Mouse (Mus musculus): Measurements from ENCODE around the gene Spin1. TPM values are rescaled to one million over a fixed set of nuclear protein-coding genes. Genes with fewer than 3 reads are reported as not detected.

The Spin1 gene
- total and polyA plus RNA-seq, 3 experiments, result 16.6 to 47.3 (median 23.7) TPM

DNA sequence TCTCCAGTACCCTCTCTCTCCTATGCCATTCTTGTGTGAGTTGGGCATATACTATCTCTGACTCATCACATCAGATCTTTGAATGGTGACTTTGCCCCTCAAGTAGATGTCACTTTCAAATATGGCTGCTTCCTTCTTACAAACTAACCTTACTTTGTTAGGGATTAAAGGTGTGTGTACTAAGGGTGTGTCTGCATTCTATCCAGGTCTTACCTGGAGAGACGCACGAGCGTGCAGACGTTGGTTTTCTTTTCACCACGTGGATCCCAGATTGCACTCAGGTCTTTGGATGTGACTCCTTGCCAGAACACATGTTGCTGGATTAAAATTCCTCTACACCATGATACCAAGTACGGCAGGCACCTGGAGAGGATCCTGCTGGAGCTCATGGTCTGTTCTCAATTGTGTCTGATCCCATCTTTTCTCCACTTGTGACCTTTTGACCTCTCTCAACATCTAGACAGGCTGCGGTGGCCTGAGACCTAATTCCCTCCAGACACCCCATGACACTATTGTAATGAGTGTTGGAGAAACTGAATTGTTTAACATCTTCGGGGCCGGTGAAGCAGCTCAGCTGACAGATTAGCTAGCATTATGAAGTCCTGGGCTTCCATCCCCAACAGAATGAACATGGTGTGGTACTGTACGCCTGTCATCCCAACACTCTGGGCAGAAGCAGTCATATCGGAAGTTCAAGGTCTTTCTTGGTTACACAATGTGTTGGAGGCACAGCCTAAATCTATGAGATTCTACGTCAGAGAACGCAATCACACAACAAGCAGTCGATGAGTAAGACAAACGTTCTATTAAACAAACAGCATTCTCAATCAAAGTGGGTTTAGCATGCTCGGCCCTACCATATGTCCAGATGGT is 6.1 kb upstream of the Spin1 start:
- Histone ChIP-seq H3K27ac (ENCODE audit: control insufficient read depth, low read depth, low read length) (no peak overlapping the region), H3K79me2 (ENCODE audit: control insufficient read depth, insufficient read depth, low read length, poor library complexity) (no peaks in the 10 kb centered on the region), H3K9ac (ENCODE audit: control insufficient read depth, low read depth, low read length, poor library complexity, severe bottlenecking) (no peak overlapping the region), H3K27me3 (ENCODE audit: control insufficient read depth in 1 of 2, insufficient read depth in 2 of 2, low read length in 2 of 2) (no peaks in the 10 kb centered on the region), H3K36me3 (ENCODE audit: control insufficient read depth in 1 of 2, insufficient read depth in 2 of 2, low read length in 2 of 2) (peaks cover 0 to 28% of the 10 kb centered on the region in 2 experiments; a peak in 2 of 4 replicates), H3K9me3 (replicated peaks; ENCODE audit: insufficient read depth, low read length) (no peaks in the 10 kb centered on the region), H3K4me3 (ENCODE audit: control insufficient read depth in 1 of 2, insufficient read depth in 1 of 2, low read depth in 2 of 2, low read length in 2 of 2) (no peak overlapping the region), H3K4me1 (ENCODE audit: control insufficient read depth in 1 of 2, insufficient read depth in 2 of 2, low read length in 2 of 2) (peaks cover 11 to 34% of the 10 kb centered on the region in 2 experiments)
- TF ChIP-seq SMC3 (IDR thresholded peaks at IDR 0.05; ENCODE audit: low read depth, low read length), result no peak
- no peak for TF ChIP-seq HCFC1 (IDR thresholded peaks at IDR 0.05; ENCODE audit: low read depth, low read length)
- TF ChIP-seq CHD2 (IDR thresholded peaks at IDR 0.05; ENCODE audit: low read length), result no peak
- TF ChIP-seq USF1 (IDR thresholded peaks at IDR 0.05; ENCODE audit: low read depth, low read length), result no peak
- no peak for TF ChIP-seq ETS1 (IDR thresholded peaks at IDR 0.05; ENCODE audit: low read depth, low read length)
- no peak for TF ChIP-seq MYB (IDR thresholded peaks at IDR 0.05; ENCODE audit: low read depth, low read length)
- TF ChIP-seq BHLHE40 (IDR thresholded peaks at IDR 0.05; ENCODE audit: borderline replicate concordance, low read depth, low read length), result no peak
- TF ChIP-seq MXI1 (IDR thresholded peaks at IDR 0.05; ENCODE audit: low read depth, low read length), result no peak
- TF ChIP-seq ZKSCAN1 (IDR thresholded peaks at IDR 0.05; ENCODE audit: low read depth, low read length), result no peak
- no peak for TF ChIP-seq CTCF (IDR thresholded peaks at IDR 0.05 in 2 of 3, conservative IDR thresholded peaks at IDR 0.05 in 1 of 3; ENCODE audit: control insufficient read depth in 1 of 3, insufficient read depth in 1 of 3, low read depth in 2 of 3, low read length in 3 of 3, poor library complexity in 1 of 3, severe bottlenecking in 1 of 3)
- TF ChIP-seq JUND (IDR thresholded peaks at IDR 0.05; ENCODE audit: low read depth, low read length), result no peak
- no peak for TF ChIP-seq TAL1 (IDR thresholded peaks at IDR 0.05; ENCODE audit: low read length)
- no peak for TF ChIP-seq POLR2A (IDR thresholded peaks at IDR 0.05; ENCODE audit: control insufficient read depth in 1 of 2, insufficient read depth in 1 of 2, low read depth in 1 of 2, low read length in 2 of 2, poor library complexity in 1 of 2)
- TF ChIP-seq MAFK (IDR thresholded peaks at IDR 0.05; ENCODE audit: borderline replicate concordance, low read depth, low read length), result no peak
- TF ChIP-seq EP300 (IDR thresholded peaks at IDR 0.05; ENCODE audit: low read depth in 1 of 2, low read length in 2 of 2), result no peak
- TF ChIP-seq USF2 (IDR thresholded peaks at IDR 0.05; ENCODE audit: borderline replicate concordance in 1 of 2, insufficient read depth in 1 of 2, low read depth in 1 of 2, low read length in 2 of 2), result no peak
- no peak for TF ChIP-seq MAX (IDR thresholded peaks at IDR 0.05; ENCODE audit: low read length)
- TF ChIP-seq ZNF384 (IDR thresholded peaks at IDR 0.05; ENCODE audit: low read depth, low read length), result no peak
- no peak for TF ChIP-seq SIN3A (IDR thresholded peaks at IDR 0.05; ENCODE audit: low read length)
- TF ChIP-seq UBTF (IDR thresholded peaks at IDR 0.05; ENCODE audit: borderline replicate concordance, insufficient read depth, low read depth, low read length), result no peak
- no peak for DNase-seq (ENCODE audit: low read depth, low spot score)

All from MEL (cell line).